Comparison of ENCODE assay signal across 13 mouse cellular contexts in the genomic region with DNA sequence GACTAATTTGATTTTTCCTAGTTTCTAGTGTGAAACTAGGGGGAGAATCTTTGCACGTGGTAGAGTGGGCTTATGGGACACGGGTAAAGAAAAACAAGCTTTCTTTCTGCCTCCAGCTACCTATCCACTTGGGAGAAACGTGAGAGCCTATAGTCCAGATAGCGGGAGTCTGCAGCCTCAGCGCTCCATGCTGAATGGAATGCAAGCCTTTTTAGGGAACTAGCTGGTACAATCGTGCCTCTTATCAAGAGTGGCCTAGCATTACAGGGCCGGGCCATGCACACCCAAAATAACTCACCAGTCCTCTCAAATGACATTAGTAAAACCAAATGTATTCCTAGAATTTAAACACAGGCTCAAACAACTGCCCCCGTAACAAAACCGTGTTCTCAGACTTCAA.
DNase-seq lines count a peak whose midpoint lies in the region; ATAC-seq and TF ChIP-seq lines count a peak whose summit lies in the region.
"Had no signal": no experiment of that assay in that cellular context is flagged by ENCODE, and none has a peak within 500 bp of the region (broad histone marks: within the 10 kb centered on the region; RNA-seq: fewer than 3 reads in every experiment).

No protein-coding gene starts in this region.

- WGBS in lung, embryonic 16.5 days, result 50% methylated on average over 9 of the region's 9 CpGs
- WGBS in heart, embryonic 13.5 days, result 13% methylated on average over 9 of the region's 9 CpGs
- WGBS in limb, embryonic 14.5 days, result 54% methylated on average over 9 of the region's 9 CpGs

- DNase-seq in gastrocnemius, adult 2 months, result no peak
- no peak for DNase-seq in gastrocnemius, postnatal 14 days
- DNase-seq in lung, postnatal 36 days, result no peak
- DNase-seq in limb, embryonic 14.5 days (ENCODE audit: low spot score), result no peak
- DNase-seq in gastrocnemius, postnatal 36 days, result no peak
- no peak for DNase-seq in cerebellum, adult 18-20 months
- DNase-seq: liver, embryonic 13.5 days had no signal

- 0 out of 2 replicates have a peak, but pooled peaks cover 2% of the 10 kb centered on the region for H3K9me3 ChIP-seq in lung, embryonic 16.5 days (ENCODE audit: control insufficient read depth, low read length)
- H3K9me3 ChIP-seq in heart, embryonic 13.5 days, result no peaks in the 10 kb centered on the region
- H3K9me3 ChIP-seq in limb, embryonic 14.5 days (ENCODE audit: control insufficient read depth, low read length), result no peaks in the 10 kb centered on the region
- H3K9me3 ChIP-seq: liver, embryonic 13.5 days; neural tube, embryonic 12.5 days had no signal

- no peak for TF ChIP-seq POLR2A in limb, embryonic 14.5 days (IDR thresholded peaks at IDR 0.05; ENCODE audit: borderline replicate concordance, extremely low read depth, insufficient read depth, insufficient read length)

- peaks cover 18% of the 10 kb centered on the region for H3K4me1 ChIP-seq in lung, embryonic 16.5 days (replicated peaks; ENCODE audit: control insufficient read depth, insufficient read depth, low read length)
- H3K4me1 ChIP-seq in heart, embryonic 13.5 days, result peaks cover 72% of the 10 kb centered on the region
- H3K4me1 ChIP-seq in limb, embryonic 14.5 days (ENCODE audit: control insufficient read depth, insufficient read depth, low read length), result peaks cover 23% of the 10 kb centered on the region

- H3K9ac ChIP-seq in lung, embryonic 16.5 days (ENCODE audit: low read length), result no peak overlapping the region
- peak overlapping the region; percentile 78 for H3K9ac ChIP-seq in heart, embryonic 13.5 days
- no peak overlapping the region for H3K9ac ChIP-seq in limb, embryonic 14.5 days (ENCODE audit: low read depth, low read length, severe bottlenecking)
- H3K9ac ChIP-seq: liver, embryonic 13.5 days; neural tube, embryonic 12.5 days had no signal

- no peak for ATAC-seq in lung, embryonic 16.5 days (ENCODE audit: low read depth)
- ATAC-seq in heart, embryonic 13.5 days (ENCODE audit: extremely low read depth, insufficient number of reproducible peaks, low FRiP score, low TSS enrichment), result peak; percentile 57; the same call in 1 of the 2 replicates
- no peak for ATAC-seq in limb, embryonic 14.5 days (ENCODE audit: low FRiP score, low read depth)
- ATAC-seq: intestine, embryonic 16.5 days; midbrain, embryonic 16.5 days; Patski had no signal

- no peaks in the 10 kb centered on the region for H3K27me3 ChIP-seq in lung, embryonic 16.5 days (ENCODE audit: control insufficient read depth, insufficient read depth, low read depth, low read length)
- H3K27me3 ChIP-seq in heart, embryonic 13.5 days (replicated peaks), result no peaks in the 10 kb centered on the region
- no peaks in the 10 kb centered on the region for H3K27me3 ChIP-seq in limb, embryonic 14.5 days (ENCODE audit: control insufficient read depth, insufficient read depth, low read length)
- H3K27me3 ChIP-seq: liver, embryonic 13.5 days; neural tube, embryonic 12.5 days; Patski had no signal

- H3K27ac ChIP-seq in gastrocnemius, adult 2 months, result peak overlapping the region; percentile 61; the same call in 1 of the 2 replicates
- H3K27ac ChIP-seq in lung, embryonic 16.5 days (ENCODE audit: low read length), result peak overlapping the region; percentile 25; the same call in 1 of the 2 replicates
- H3K27ac ChIP-seq in heart, embryonic 13.5 days (replicated peaks), result peak overlapping the region; percentile 99
- peak overlapping the region; percentile 26; the same call in 1 of the 2 replicates for H3K27ac ChIP-seq in limb, embryonic 14.5 days (replicated peaks; ENCODE audit: low read depth, low read length)
- H3K27ac ChIP-seq: liver, embryonic 13.5 days; neural tube, embryonic 12.5 days had no signal

- H3K4me2 ChIP-seq in lung, embryonic 16.5 days (ENCODE audit: low read depth, low read length), result no peak overlapping the region
- H3K4me2 ChIP-seq in heart, embryonic 13.5 days, result peak overlapping the region; percentile 48
- H3K4me2 ChIP-seq in limb, embryonic 14.5 days (replicated peaks; ENCODE audit: low read depth, low read length, severe bottlenecking), result no peak overlapping the region
- H3K4me2 ChIP-seq: liver, embryonic 13.5 days; neural tube, embryonic 12.5 days had no signal

- no peak overlapping the region for H3K4me3 ChIP-seq in gastrocnemius, adult 2 months
- no peak overlapping the region for H3K4me3 ChIP-seq in lung, embryonic 16.5 days (ENCODE audit: low read length)
- no peak overlapping the region for H3K4me3 ChIP-seq in heart, embryonic 13.5 days
- no peak overlapping the region for H3K4me3 ChIP-seq in limb, embryonic 14.5 days (replicated peaks; ENCODE audit: low read length)
- H3K4me3 ChIP-seq: liver, embryonic 13.5 days; neural tube, embryonic 12.5 days had no signal

- no peaks in the 10 kb centered on the region for H3K36me3 ChIP-seq in lung, embryonic 16.5 days (ENCODE audit: control insufficient read depth, insufficient read depth, low read length)
- H3K36me3 ChIP-seq in heart, embryonic 13.5 days, result no peaks in the 10 kb centered on the region
- no peaks in the 10 kb centered on the region for H3K36me3 ChIP-seq in limb, embryonic 14.5 days (ENCODE audit: control insufficient read depth, insufficient read depth, low read length)
- H3K36me3 ChIP-seq: liver, embryonic 13.5 days; neural tube, embryonic 12.5 days had no signal

- intact Hi-C loops in gastrocnemius, adult 2 months (cut with DNase I), result loop anchor here (10.0 kb wide), 1 partner anchor 100 kb away; the partner anchor contains the start of gene Ypel2
- intact Hi-C loops in gastrocnemius, postnatal 14 days (cut with DNase I; ENCODE audit: low total_unique reads), result loop anchor here (10.0 kb wide), 1 partner anchor 100 kb away; the partner anchor contains the start of gene Ypel2
- intact Hi-C loops in gastrocnemius, postnatal 36 days (cut with DNase I), result loop anchor here (10.0 kb wide), 1 partner anchor 100 kb away; the partner anchor contains the start of gene Ypel2

- no peak for TF ChIP-seq CTCF in gastrocnemius, adult 2 months (IDR thresholded peaks at IDR 0.05)

Comparison
In these comparisons a context has a peak if more than half of its experiments do, and no peak if none do; other contexts are left out.
1. H3K27ac ChIP-seq: peak in every context shown above with its lines; median percentile 99 in heart, embryonic 13.5 days; 61 in gastrocnemius, adult 2 months; 26 in limb, embryonic 14.5 days; 25 in lung, embryonic 16.5 days.